In genomic region chr6:28420865-28421264, GRCm38 (mm10) we compare ENCODE assay signal across 8 mouse cellular contexts. TPM values are rescaled to one million over a fixed set of nuclear protein-coding genes. Genes with fewer than 3 reads are reported as not detected.
A peak's percentile ranks its signal among the peaks of the same experiment; 100 is the strongest.
DNase-seq lines count a peak whose midpoint lies in the region; ATAC-seq and TF ChIP-seq lines count a peak whose summit lies in the region.

No protein-coding gene starts in this region.

- no peak overlapping the region; the same call in 1 of the 2 replicates for H3K27ac ChIP-seq in left cerebral cortex, adult 2 months
- H3K27ac ChIP-seq in embryonic facial prominence, embryonic 13.5 days, result 0 out of 2 replicates have a peak overlapping the region, but pooled peaks have one; percentile 64
- H3K27ac ChIP-seq in intestine, embryonic 15.5 days, result peak overlapping the region; percentile 66

- no peaks in the 10 kb centered on the region for H3K27me3 ChIP-seq in embryonic facial prominence, embryonic 13.5 days
- H3K27me3 ChIP-seq in intestine, embryonic 15.5 days (replicated peaks), result no peaks in the 10 kb centered on the region

- no peak for TF ChIP-seq CTCF in left cerebral cortex, adult 2 months (IDR thresholded peaks at IDR 0.05)

- peak overlapping the region; percentile 89 for H3K9ac ChIP-seq in embryonic facial prominence, embryonic 13.5 days
- peak overlapping the region; percentile 77 for H3K9ac ChIP-seq in intestine, embryonic 15.5 days

- no peak for DNase-seq in left cerebral cortex, adult 2 months (ENCODE audit: extremely low spot score in 1 of 2, low spot score in 2 of 2)
- DNase-seq in left cerebral cortex, adult 18-20 months (ENCODE audit: low spot score in 2 of 2), result no peak
- peak; percentile 33 for DNase-seq in naive thymus-derived CD4-positive, alpha-beta T cell, adult 2 months (ENCODE audit: low read depth)
- DNase-seq in urinary bladder, postnatal 25 days (ENCODE audit: low spot score), result no peak
- no peak for DNase-seq in ovary, postnatal 36 days (ENCODE audit: low spot score)
- DNase-seq in kidney, postnatal 25 days, result no peak

- 20% methylated on average over 13 of the region's 13 CpGs for WGBS in embryonic facial prominence, embryonic 13.5 days
- WGBS in intestine, embryonic 15.5 days, result 18% methylated on average over 13 of the region's 13 CpGs

- H3K36me3 ChIP-seq in embryonic facial prominence, embryonic 13.5 days, result peaks cover 33% of the 10 kb centered on the region
- H3K36me3 ChIP-seq in intestine, embryonic 15.5 days, result peaks cover 16% of the 10 kb centered on the region; the same call in 1 of the 2 replicates

- no peak for ATAC-seq in embryonic facial prominence, embryonic 13.5 days (ENCODE audit: insufficient number of reproducible peaks, insufficient read depth, low FRiP score, low TSS enrichment, low read depth)
- no peak for ATAC-seq in intestine, embryonic 15.5 days

- H3K4me2 ChIP-seq in embryonic facial prominence, embryonic 13.5 days, result peak overlapping the region; percentile 95
- peak overlapping the region; percentile 87 for H3K4me2 ChIP-seq in intestine, embryonic 15.5 days (replicated peaks)

- peaks cover 40% of the 10 kb centered on the region for H3K4me1 ChIP-seq in embryonic facial prominence, embryonic 13.5 days
- peaks cover 31% of the 10 kb centered on the region for H3K4me1 ChIP-seq in intestine, embryonic 15.5 days (replicated peaks)

- intact Hi-C loops in left cerebral cortex, adult 2 months (cut with DNase I), result loop anchor here (5.0 kb wide), 3 partner anchors 159 to 601 kb away; partner anchors contain the start of gene Lrrc4

- peak overlapping the region; percentile 85 for H3K4me3 ChIP-seq in left cerebral cortex, adult 2 months
- peak overlapping the region; percentile 90 for H3K4me3 ChIP-seq in embryonic facial prominence, embryonic 13.5 days
- H3K4me3 ChIP-seq in intestine, embryonic 15.5 days (replicated peaks), result peak overlapping the region; percentile 73

- no peaks in the 10 kb centered on the region for H3K9me3 ChIP-seq in embryonic facial prominence, embryonic 13.5 days
- no peaks in the 10 kb centered on the region for H3K9me3 ChIP-seq in intestine, embryonic 15.5 days

RNA-seq across cellular contexts. Expression of gene Arf5, which starts 2.5 kb away (rescaled TPM):
- 100 to 1,000 TPM; 263 TPM for total RNA-seq in left cerebral cortex, adult 2 months (2021)
- 100 to 1,000 TPM; 252 TPM for total RNA-seq in left cerebral cortex, adult 18-20 months (2021)
- polyA plus RNA-seq in embryonic facial prominence, embryonic 13.5 days (2015; fragmentation: Nextera tagmentation; extraction: Ambion mirVana), result 358 and 407 TPM in 2 replicates
- 267 and 282 TPM in 2 replicates for polyA plus RNA-seq in intestine, embryonic 15.5 days (2015; fragmentation: Nextera tagmentation; extraction: Ambion mirVana)

RNA-seq across cellular contexts. Expression of gene Fscn3, which starts 6.7 kb away (rescaled TPM):
- not detected for total RNA-seq in left cerebral cortex, adult 2 months (2021)
- total RNA-seq in left cerebral cortex, adult 18-20 months (2021), result not detected
- polyA plus RNA-seq in embryonic facial prominence, embryonic 13.5 days (2015; fragmentation: Nextera tagmentation; extraction: Ambion mirVana), result not detected in 2 replicates
- not detected in 2 replicates for polyA plus RNA-seq in intestine, embryonic 15.5 days (2015; fragmentation: Nextera tagmentation; extraction: Ambion mirVana)

RNA-seq across cellular contexts. Expression of gene Gcc1, which starts 7.3 kb away (rescaled TPM):
- total RNA-seq in left cerebral cortex, adult 2 months (2021), result 10 to 100 TPM; 20.9 to 25.7 TPM
- total RNA-seq in left cerebral cortex, adult 18-20 months (2021), result 10 to 100 TPM; 20.2 to 20.7 TPM
- polyA plus RNA-seq in embryonic facial prominence, embryonic 13.5 days (2015; fragmentation: Nextera tagmentation; extraction: Ambion mirVana), result 9.9 and 12.2 TPM in 2 replicates
- polyA plus RNA-seq in intestine, embryonic 15.5 days (2015; fragmentation: Nextera tagmentation; extraction: Ambion mirVana), result 8.5 and 8.7 TPM in 2 replicates

RNA-seq across cellular contexts. Expression of gene Zfp800, which starts 23.1 kb away (rescaled TPM):
- 10 to 100 TPM; 20.9 to 24.5 TPM for total RNA-seq in left cerebral cortex, adult 2 months (2021)
- total RNA-seq in left cerebral cortex, adult 18-20 months (2021), result 10 to 100 TPM; 24.9 to 26.1 TPM
- polyA plus RNA-seq in embryonic facial prominence, embryonic 13.5 days (2015; fragmentation: Nextera tagmentation; extraction: Ambion mirVana), result 16.6 and 20.4 TPM in 2 replicates
- 25.9 and 28.2 TPM in 2 replicates for polyA plus RNA-seq in intestine, embryonic 15.5 days (2015; fragmentation: Nextera tagmentation; extraction: Ambion mirVana)

RNA-seq across cellular contexts. Expression of gene Pax4, which starts 28.3 kb away (rescaled TPM):
- not detected for total RNA-seq in left cerebral cortex, adult 2 months (2021)
- not detected for total RNA-seq in left cerebral cortex, adult 18-20 months (2021)
- polyA plus RNA-seq in embryonic facial prominence, embryonic 13.5 days (2015; fragmentation: Nextera tagmentation; extraction: Ambion mirVana), result not detected in 2 replicates
- 2.2 and 2.9 TPM in 2 replicates for polyA plus RNA-seq in intestine, embryonic 15.5 days (2015; fragmentation: Nextera tagmentation; extraction: Ambion mirVana)
